Comparison of ENCODE assay signal across 9 mouse cellular contexts in genomic region chr15:81392997-81393396, GRCm38 (mm10). TPM values are rescaled to one million over a fixed set of nuclear protein-coding genes. Genes with fewer than 3 reads are reported as not detected.
DNase-seq lines count a peak whose midpoint lies in the region; ATAC-seq and TF ChIP-seq lines count a peak whose summit lies in the region.
"Had no signal": no experiment of that assay in that cellular context is flagged by ENCODE, and none has a peak within 500 bp of the region (broad histone marks: within the 10 kb centered on the region; RNA-seq: fewer than 3 reads in every experiment).

No protein-coding gene starts in this region.

- ATAC-seq in heart, embryonic 12.5 days (ENCODE audit: insufficient number of reproducible peaks, low FRiP score) = no peak
- ATAC-seq in neural tube, embryonic 15.5 days (ENCODE audit: low FRiP score) = no peak

- no peaks in the 10 kb centered on the region for H3K9me3 ChIP-seq in heart, embryonic 12.5 days (replicated peaks)
- H3K9me3 ChIP-seq in neural tube, embryonic 15.5 days (replicated peaks) = no peaks in the 10 kb centered on the region
- H3K9me3 ChIP-seq: limb, embryonic 12.5 days had no signal

- no peak overlapping the region for H3K4me2 ChIP-seq in heart, embryonic 12.5 days
- no peak overlapping the region for H3K4me2 ChIP-seq in neural tube, embryonic 15.5 days
- H3K4me2 ChIP-seq: limb, embryonic 12.5 days had no signal

- peak; percentile 27 for DNase-seq in heart, adult 8-10 months (ENCODE audit: low spot score)
- peak; percentile 16 for DNase-seq in left cerebral cortex, adult 11 months (ENCODE audit: low spot score)
- DNase-seq in splenic B cell, adult 2 months (ENCODE audit: low read depth, low spot score) = peak; percentile 52
- no peak for DNase-seq in gastrocnemius, postnatal 4 days (ENCODE audit: low spot score in 2 of 2)
- no peak for DNase-seq in urinary bladder, postnatal 4 days (ENCODE audit: low spot score in 2 of 2)

- H3K27ac ChIP-seq in heart, embryonic 12.5 days (ENCODE audit: poor library complexity, severe bottlenecking) = no peak overlapping the region
- H3K27ac ChIP-seq in bone marrow macrophage, adult 2 months (ENCODE audit: insufficient read depth, low read depth, low read length) = peak overlapping the region; percentile 47; the same call in 1 of the 2 replicates
- H3K27ac ChIP-seq in neural tube, embryonic 15.5 days (replicated peaks) = no peak overlapping the region
- H3K27ac ChIP-seq: limb, embryonic 12.5 days had no signal

- no peaks in the 10 kb centered on the region for H3K27me3 ChIP-seq in heart, embryonic 12.5 days (replicated peaks)
- H3K27me3 ChIP-seq in splenic B cell, adult 2 months (ENCODE audit: control insufficient read depth, insufficient read depth, low read length, poor library complexity, severe bottlenecking) = no peaks in the 10 kb centered on the region; the same call in 1 of the 2 replicates
- no peaks in the 10 kb centered on the region for H3K27me3 ChIP-seq in neural tube, embryonic 15.5 days (replicated peaks)
- H3K27me3 ChIP-seq: limb, embryonic 12.5 days had no signal

- H3K4me1 ChIP-seq in heart, embryonic 12.5 days (replicated peaks) = peaks cover 5% of the 10 kb centered on the region; the same call in 1 of the 2 replicates
- H3K4me1 ChIP-seq in bone marrow macrophage, adult 2 months (ENCODE audit: control insufficient read depth, insufficient read depth, low read length) = peaks cover 44% of the 10 kb centered on the region
- peaks cover 13% of the 10 kb centered on the region for H3K4me1 ChIP-seq in neural tube, embryonic 15.5 days

- no peak for TF ChIP-seq CTCF in bone marrow macrophage, adult 2 months (IDR thresholded peaks at IDR 0.05; ENCODE audit: low read depth, low read length)

- H3K9ac ChIP-seq in heart, embryonic 12.5 days = no peak overlapping the region
- H3K9ac ChIP-seq in neural tube, embryonic 15.5 days (replicated peaks) = no peak overlapping the region
- H3K9ac ChIP-seq: limb, embryonic 12.5 days had no signal

- TF ChIP-seq POLR2A in bone marrow macrophage, adult 2 months (IDR thresholded peaks at IDR 0.05; ENCODE audit: borderline replicate concordance, low read depth, low read length) = no peak

- no peak overlapping the region for H3K4me3 ChIP-seq in heart, embryonic 12.5 days
- H3K4me3 ChIP-seq in bone marrow macrophage, adult 2 months (ENCODE audit: insufficient read depth, low read length) = peak overlapping the region; percentile 29; the same call in 1 of the 2 replicates
- H3K4me3 ChIP-seq in neural tube, embryonic 15.5 days (replicated peaks) = no peak overlapping the region
- H3K4me3 ChIP-seq: limb, embryonic 12.5 days had no signal

- H3K36me3 ChIP-seq in heart, embryonic 12.5 days = peaks cover 40% of the 10 kb centered on the region
- peaks cover 7% of the 10 kb centered on the region for H3K36me3 ChIP-seq in splenic B cell, adult 2 months (ENCODE audit: control insufficient read depth, insufficient read depth, low read length, poor library complexity, severe bottlenecking)
- peaks cover 29% of the 10 kb centered on the region for H3K36me3 ChIP-seq in neural tube, embryonic 15.5 days

RNA-seq across cellular contexts. Expression of gene St13, which starts 6.9 kb away (rescaled TPM):
- 100 to 1,000 TPM; 102 to 114 (median 104) TPM for total RNA-seq in heart, adult 8-10 months (2022)
- 150 TPM in 2 replicates for polyA plus RNA-seq in heart, embryonic 12.5 days (2016; fragmentation: Nextera tagmentation; extraction: Ambion mirVana)
- polyA plus RNA-seq in bone marrow macrophage, adult 2 months (2012; ENCODE audit: insufficient read depth, insufficient read length, missing spikeins) = 166 and 202 TPM in 2 replicates
- 185 and 188 TPM in 2 replicates for polyA plus RNA-seq in neural tube, embryonic 15.5 days (2015; fragmentation: Nextera tagmentation; extraction: Ambion mirVana)
- 100 to 1,000 TPM; 160 to 163 TPM for total RNA-seq in gastrocnemius, postnatal 4 days (2021)

RNA-seq across cellular contexts. Expression of gene Xpnpep3, which starts 6.9 kb away (rescaled TPM):
- 10 to 100 TPM; 10.6 to 13.1 (median 12.0) TPM for total RNA-seq in heart, adult 8-10 months (2022)
- polyA plus RNA-seq in heart, embryonic 12.5 days (2016; fragmentation: Nextera tagmentation; extraction: Ambion mirVana) = 10.4 and 11.3 TPM in 2 replicates
- 8.8 and 9.8 TPM in 2 replicates for polyA plus RNA-seq in bone marrow macrophage, adult 2 months (2012; ENCODE audit: insufficient read depth, insufficient read length, missing spikeins)
- polyA plus RNA-seq in neural tube, embryonic 15.5 days (2015; fragmentation: Nextera tagmentation; extraction: Ambion mirVana) = 8.1 and 10.9 TPM in 2 replicates
- total RNA-seq in gastrocnemius, postnatal 4 days (2021) = 10 to 100 TPM; 11.5 to 14.6 TPM

RNA-seq across cellular contexts. Expression of gene Dnajb7, which starts 15.1 kb away (rescaled TPM):
- total RNA-seq in heart, adult 8-10 months (2022) = not detected
- 1.1 TPM in 2 replicates for polyA plus RNA-seq in heart, embryonic 12.5 days (2016; fragmentation: Nextera tagmentation; extraction: Ambion mirVana)
- polyA plus RNA-seq in bone marrow macrophage, adult 2 months (2012; ENCODE audit: insufficient read depth, insufficient read length, missing spikeins) = 0.79 TPM in 1 of 2 replicates, not detected in the other
- polyA plus RNA-seq in neural tube, embryonic 15.5 days (2015; fragmentation: Nextera tagmentation; extraction: Ambion mirVana) = 1.9 and 2.3 TPM in 2 replicates
- not detected for total RNA-seq in gastrocnemius, postnatal 4 days (2021)

RNA-seq across cellular contexts. Expression of gene Slc25a17, which starts 32.4 kb away (rescaled TPM):
- total RNA-seq in heart, adult 8-10 months (2022) = 10 to 100 TPM; 11.7 to 13.5 (median 12.8) TPM
- 54.1 and 58.4 TPM in 2 replicates for polyA plus RNA-seq in heart, embryonic 12.5 days (2016; fragmentation: Nextera tagmentation; extraction: Ambion mirVana)
- 38.0 and 42.7 TPM in 2 replicates for polyA plus RNA-seq in bone marrow macrophage, adult 2 months (2012; ENCODE audit: insufficient read depth, insufficient read length, missing spikeins)
- 129 and 134 TPM in 2 replicates for polyA plus RNA-seq in neural tube, embryonic 15.5 days (2015; fragmentation: Nextera tagmentation; extraction: Ambion mirVana)
- total RNA-seq in gastrocnemius, postnatal 4 days (2021) = 10 to 100 TPM; 30.8 to 33.4 TPM

Comparison
In these comparisons a context has a peak if more than half of its experiments do, and no peak if none do; other contexts are left out.
1. DNase-seq: peak in heart, adult 8-10 months (single experiment), left cerebral cortex, adult 11 months (single experiment) and splenic B cell, adult 2 months (single experiment); none in gastrocnemius, postnatal 4 days (0 of 2) and urinary bladder, postnatal 4 days (0 of 2).